9 mouse cellular contexts compared by ENCODE assay signal in the genomic region with DNA sequence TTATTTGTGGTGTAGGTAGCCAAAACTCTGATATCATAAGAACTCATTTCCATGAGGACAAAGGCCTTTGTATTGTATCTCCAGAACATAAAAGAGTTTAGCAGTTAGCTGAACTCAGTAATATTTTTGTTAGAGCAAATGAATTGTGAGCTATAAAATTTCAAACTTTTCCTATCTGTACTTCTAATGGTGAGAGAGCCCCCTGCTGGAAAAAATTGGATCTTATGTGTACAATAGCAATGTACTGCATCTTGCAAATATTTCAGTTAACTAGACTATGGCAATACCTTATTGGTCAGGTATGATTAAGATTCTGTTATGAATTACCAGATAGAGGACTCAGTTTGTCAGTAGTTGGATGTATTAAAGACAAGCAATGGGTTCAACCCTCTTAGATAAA. TPM values are rescaled to one million over a fixed set of nuclear protein-coding genes. Genes with fewer than 3 reads are reported as not detected.
DNase-seq lines count a peak whose midpoint lies in the region; ATAC-seq and TF ChIP-seq lines count a peak whose summit lies in the region.
"Had no signal": no experiment of that assay in that cellular context is flagged by ENCODE, and none has a peak within 500 bp of the region (broad histone marks: within the 10 kb centered on the region; RNA-seq: fewer than 3 reads in every experiment).

No protein-coding gene starts in this region.

- H3K27me3 ChIP-seq in intestine, postnatal 0 days (replicated peaks; ENCODE audit: control insufficient read depth, insufficient read depth, low read length), result no peaks in the 10 kb centered on the region
- no peaks in the 10 kb centered on the region for H3K27me3 ChIP-seq in intestine, embryonic 15.5 days (replicated peaks)
- H3K27me3 ChIP-seq in stomach, postnatal 0 days (ENCODE audit: control insufficient read depth, insufficient read depth, low read length), result no peaks in the 10 kb centered on the region
- H3K27me3 ChIP-seq in hindbrain, embryonic 10.5 days (ENCODE audit: insufficient read depth, poor library complexity, severe bottlenecking), result no peaks in the 10 kb centered on the region
- H3K27me3 ChIP-seq: limb, embryonic 15.5 days had no signal

- DNase-seq in A20 (ENCODE audit: low read depth, low spot score), result peak; percentile 54
- peak; percentile 62 for DNase-seq in CD4-positive, CD25-positive, alpha-beta regulatory T cell, adult 2 months (ENCODE audit: low read depth, low spot score)
- DNase-seq in left cerebral cortex, postnatal 10 days (ENCODE audit: extremely low spot score in 1 of 2, low spot score in 2 of 2), result peak; percentile 21 to 52
- no peak for DNase-seq in stomach, postnatal 0 days (ENCODE audit: low spot score)
- DNase-seq in hindbrain, embryonic 10.5 days (ENCODE audit: low spot score), result no peak

- intact Hi-C loops in left cerebral cortex, postnatal 10 days (cut with DNase I), result loop anchor here (10.0 kb wide), 2 partner anchors 183 to 313 kb away; no protein-coding TSS in a partner anchor

- H3K9ac ChIP-seq in intestine, postnatal 0 days (ENCODE audit: low read depth, low read length), result no peak overlapping the region
- H3K9ac ChIP-seq in intestine, embryonic 15.5 days, result no peak overlapping the region
- no peak overlapping the region for H3K9ac ChIP-seq in stomach, postnatal 0 days (ENCODE audit: low read length)
- H3K9ac ChIP-seq: limb, embryonic 15.5 days had no signal

- no peak for ATAC-seq in intestine, postnatal 0 days
- no peak for ATAC-seq in intestine, embryonic 15.5 days
- ATAC-seq in common myeloid progenitor, adult 5-6 weeks (replicated peaks; ENCODE audit: low read depth, poor library complexity, severe bottlenecking), result peak; percentile 65
- no peak for ATAC-seq in stomach, postnatal 0 days (ENCODE audit: low FRiP score, low TSS enrichment)

- H3K36me3 ChIP-seq in intestine, postnatal 0 days (ENCODE audit: control insufficient read depth, insufficient read depth), result no peaks in the 10 kb centered on the region
- no peaks in the 10 kb centered on the region for H3K36me3 ChIP-seq in intestine, embryonic 15.5 days
- no peaks in the 10 kb centered on the region for H3K36me3 ChIP-seq in stomach, postnatal 0 days (ENCODE audit: control insufficient read depth, insufficient read depth, low read length)
- H3K36me3 ChIP-seq in hindbrain, embryonic 10.5 days, result no peaks in the 10 kb centered on the region
- H3K36me3 ChIP-seq: limb, embryonic 15.5 days had no signal

- H3K4me2 ChIP-seq in intestine, postnatal 0 days (replicated peaks; ENCODE audit: low read depth), result no peak overlapping the region
- H3K4me2 ChIP-seq in intestine, embryonic 15.5 days (replicated peaks), result no peak overlapping the region
- no peak overlapping the region for H3K4me2 ChIP-seq in stomach, postnatal 0 days (replicated peaks; ENCODE audit: low read depth)
- H3K4me2 ChIP-seq: limb, embryonic 15.5 days had no signal

- TF ChIP-seq EP300 in stomach, postnatal 0 days (optimal IDR thresholded peaks at IDR 0.05), result no peak

- no peak overlapping the region for H3K4me3 ChIP-seq in intestine, postnatal 0 days (ENCODE audit: low read depth, low read length)
- H3K4me3 ChIP-seq in intestine, embryonic 15.5 days (replicated peaks), result no peak overlapping the region
- H3K4me3 ChIP-seq in stomach, postnatal 0 days (ENCODE audit: low read depth, low read length), result no peak overlapping the region
- no peak overlapping the region for H3K4me3 ChIP-seq in hindbrain, embryonic 10.5 days
- H3K4me3 ChIP-seq: limb, embryonic 15.5 days had no signal

- H3K9me3 ChIP-seq in intestine, postnatal 0 days (ENCODE audit: control insufficient read depth), result no peaks in the 10 kb centered on the region
- no peaks in the 10 kb centered on the region for H3K9me3 ChIP-seq in intestine, embryonic 15.5 days
- H3K9me3 ChIP-seq in stomach, postnatal 0 days (ENCODE audit: control insufficient read depth, low read length), result no peaks in the 10 kb centered on the region
- H3K9me3 ChIP-seq in hindbrain, embryonic 10.5 days, result no peaks in the 10 kb centered on the region
- H3K9me3 ChIP-seq: limb, embryonic 15.5 days had no signal

- H3K27ac ChIP-seq in intestine, postnatal 0 days (ENCODE audit: low read depth, low read length), result no peak overlapping the region
- H3K27ac ChIP-seq in intestine, embryonic 15.5 days, result no peak overlapping the region
- no peak overlapping the region for H3K27ac ChIP-seq in stomach, postnatal 0 days (replicated peaks)
- no peak overlapping the region for H3K27ac ChIP-seq in hindbrain, embryonic 10.5 days
- H3K27ac ChIP-seq: limb, embryonic 15.5 days had no signal

- H3K4me1 ChIP-seq in intestine, postnatal 0 days (replicated peaks; ENCODE audit: control insufficient read depth, insufficient read depth, low read length), result no peaks in the 10 kb centered on the region
- no peaks in the 10 kb centered on the region for H3K4me1 ChIP-seq in intestine, embryonic 15.5 days (replicated peaks)
- H3K4me1 ChIP-seq in stomach, postnatal 0 days (replicated peaks; ENCODE audit: control insufficient read depth, insufficient read depth), result no peaks in the 10 kb centered on the region
- H3K4me1 ChIP-seq in hindbrain, embryonic 10.5 days (replicated peaks), result no peaks in the 10 kb centered on the region
- H3K4me1 ChIP-seq: limb, embryonic 15.5 days had no signal

- TF ChIP-seq CTCF in intestine, postnatal 0 days (IDR thresholded peaks at IDR 0.05; ENCODE audit: low read depth), result peak; percentile 59
- TF ChIP-seq CTCF in stomach, postnatal 0 days (IDR thresholded peaks at IDR 0.05; ENCODE audit: low read depth), result peak; percentile 71

RNA-seq across cellular contexts. Expression of gene Mtpn, which starts 28.1 kb away (rescaled TPM):
- 61.6 and 68.2 TPM in 2 replicates for polyA plus RNA-seq in intestine, postnatal 0 days (2015; fragmentation: Nextera tagmentation; extraction: Ambion mirVana)
- polyA plus RNA-seq in intestine, embryonic 15.5 days (2015; fragmentation: Nextera tagmentation; extraction: Ambion mirVana), result 141 and 147 TPM in 2 replicates
- 122 and 135 TPM in 2 replicates for total RNA-seq in common myeloid progenitor, adult 5-6 weeks (2017)
- 100 to 1,000 TPM; 370 to 380 TPM for total RNA-seq in left cerebral cortex, postnatal 10 days (2021)
- 73.9 and 77.4 TPM in 2 replicates for polyA plus RNA-seq in stomach, postnatal 0 days (2015; fragmentation: Nextera tagmentation; extraction: Ambion mirVana)
- 132 and 149 TPM in 2 replicates for polyA plus RNA-seq in hindbrain, embryonic 10.5 days (2016; fragmentation: Nextera tagmentation; extraction: Ambion mirVana)

Comparison
In these comparisons a context has a peak if more than half of its experiments do, and no peak if none do; other contexts are left out.
1. DNase-seq: peak in A20 (single experiment), CD4-positive, CD25-positive, alpha-beta regulatory T cell, adult 2 months (single experiment) and left cerebral cortex, postnatal 10 days (2 of 2); none in stomach, postnatal 0 days (single experiment) and hindbrain, embryonic 10.5 days (single experiment).